In the genomic region with DNA sequence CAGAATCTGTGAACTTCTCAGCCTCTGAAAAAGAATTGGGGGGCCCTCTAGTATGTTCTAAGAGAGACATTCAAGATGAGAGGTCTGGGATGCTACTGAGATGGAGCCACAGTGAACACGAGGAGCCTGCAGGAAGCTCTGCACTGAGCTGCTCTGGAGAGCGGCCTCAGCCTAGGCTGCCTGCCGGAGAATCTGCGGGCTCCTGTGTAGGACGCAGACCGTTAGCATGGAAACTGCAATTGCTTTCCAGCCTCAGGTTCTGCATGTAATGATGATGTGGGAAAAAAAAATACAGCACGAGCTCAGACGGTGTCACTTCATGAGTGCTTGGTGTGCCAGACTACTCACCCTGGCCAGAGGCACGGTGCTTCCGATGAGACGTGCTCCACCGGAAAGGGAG, we compare ENCODE assay signal across 32 mouse cellular contexts. TPM values are rescaled to one million over a fixed set of nuclear protein-coding genes. Genes with fewer than 3 reads are reported as not detected.
DNase-seq lines count a peak whose midpoint lies in the region; ATAC-seq lines count a peak whose summit lies in the region.
"Had no signal": no experiment of that assay in that cellular context is flagged by ENCODE, and none has a peak within 500 bp of the region (broad histone marks: within the 10 kb centered on the region; RNA-seq: fewer than 3 reads in every experiment).

No protein-coding gene starts in this region.

- no peak overlapping the region for H3K9ac ChIP-seq in forebrain, embryonic 12.5 days
- no peak overlapping the region for H3K9ac ChIP-seq in forebrain, embryonic 11.5 days (ENCODE audit: low read length)
- H3K9ac ChIP-seq in limb, embryonic 11.5 days (ENCODE audit: low read length) = no peak overlapping the region
- H3K9ac ChIP-seq: embryonic facial prominence, embryonic 15.5 days; heart, embryonic 12.5 days; liver, embryonic 12.5 days; liver, postnatal 0 days; neural tube, embryonic 13.5 days had no signal

- no peak overlapping the region for H3K4me3 ChIP-seq in forebrain, embryonic 12.5 days (replicated peaks)
- H3K4me3 ChIP-seq in forebrain, embryonic 11.5 days (ENCODE audit: low read depth, low read length) = no peak overlapping the region
- H3K4me3 ChIP-seq in limb, embryonic 11.5 days (ENCODE audit: low read depth, low read length) = no peak overlapping the region
- H3K4me3 ChIP-seq in limb, embryonic 10.5 days = no peak overlapping the region
- H3K4me3 ChIP-seq in embryonic facial prominence, embryonic 10.5 days = no peak overlapping the region
- H3K4me3 ChIP-seq: embryonic facial prominence, embryonic 15.5 days; gastrocnemius, adult 2 months; heart, adult 2 months; heart, embryonic 12.5 days; liver, embryonic 12.5 days; myocyte; neural tube, embryonic 13.5 days had no signal

- 0 out of 2 replicates have a peak, but pooled peaks have one; percentile 57 for ATAC-seq in forebrain, embryonic 12.5 days (ENCODE audit: low FRiP score)
- ATAC-seq in forebrain, embryonic 11.5 days (replicated peaks; ENCODE audit: low FRiP score) = no peak
- no peak for ATAC-seq in limb, embryonic 11.5 days (ENCODE audit: insufficient number of reproducible peaks, low FRiP score, low TSS enrichment, low read depth)
- ATAC-seq: forebrain, embryonic 14.5 days; hindbrain, embryonic 16.5 days; intestine, postnatal 0 days; liver, embryonic 12.5 days; liver, postnatal 0 days had no signal

- H3K4me1 ChIP-seq in forebrain, embryonic 12.5 days = no peaks in the 10 kb centered on the region
- no peaks in the 10 kb centered on the region for H3K4me1 ChIP-seq in forebrain, embryonic 11.5 days (replicated peaks; ENCODE audit: control insufficient read depth, insufficient read depth, low read length)
- H3K4me1 ChIP-seq in limb, embryonic 11.5 days (ENCODE audit: control insufficient read depth, insufficient read depth, low read length) = no peaks in the 10 kb centered on the region
- H3K4me1 ChIP-seq in limb, embryonic 10.5 days = no peaks in the 10 kb centered on the region
- no peaks in the 10 kb centered on the region for H3K4me1 ChIP-seq in embryonic facial prominence, embryonic 10.5 days
- H3K4me1 ChIP-seq: embryonic facial prominence, embryonic 15.5 days; heart, embryonic 12.5 days; liver, embryonic 12.5 days; neural tube, embryonic 13.5 days had no signal

- no peak for DNase-seq in forebrain, embryonic 11.5 days (ENCODE audit: low spot score)
- DNase-seq in limb, embryonic 11.5 days (ENCODE audit: low spot score) = peak; percentile 43
- no peak for DNase-seq in limb, embryonic 10.5 days (ENCODE audit: low spot score)
- peak; percentile 16 for DNase-seq in R1 (ENCODE audit: low read depth, low spot score)
- peak; percentile 40 for DNase-seq in embryonic facial prominence, embryonic 10.5 days (ENCODE audit: low spot score)
- DNase-seq in left cerebral cortex, postnatal 14 days (ENCODE audit: low spot score in 2 of 2) = no peak
- no peak for DNase-seq in c-Kit-positive CD71-positive TER-119-positive erythroid progenitor cells, embryonic 14.5 days (ENCODE audit: low spot score)
- DNase-seq: adrenal gland, postnatal 10 days; cerebellum, adult 11-12 months; gastrocnemius, adult 2 months; heart, adult 2 months; heart, postnatal 4 days; kidney, postnatal 14 days; layer of hippocampus, adult 9-11 months; liver, postnatal 0 days; lung, postnatal 36 days; right cerebral cortex, adult 18-20 months; thymus, adult 18-20 months; thymus, postnatal 25 days had no signal

- H3K9me3 ChIP-seq in forebrain, embryonic 12.5 days = no peaks in the 10 kb centered on the region
- no peaks in the 10 kb centered on the region for H3K9me3 ChIP-seq in forebrain, embryonic 11.5 days (ENCODE audit: control insufficient read depth, low read length)
- no peaks in the 10 kb centered on the region for H3K9me3 ChIP-seq in limb, embryonic 11.5 days (ENCODE audit: control insufficient read depth, low read length)
- H3K9me3 ChIP-seq in limb, embryonic 10.5 days (replicated peaks) = no peaks in the 10 kb centered on the region
- no peaks in the 10 kb centered on the region for H3K9me3 ChIP-seq in embryonic facial prominence, embryonic 10.5 days
- H3K9me3 ChIP-seq: embryonic facial prominence, embryonic 15.5 days; G1E; heart, embryonic 12.5 days; liver, embryonic 12.5 days; neural tube, embryonic 13.5 days had no signal

- WGBS in forebrain, embryonic 12.5 days = 38% methylated on average over 12 of the region's 12 CpGs
- WGBS in forebrain, embryonic 11.5 days = 42% methylated on average over 12 of the region's 12 CpGs
- WGBS in limb, embryonic 11.5 days = 47% methylated on average over 12 of the region's 12 CpGs
- WGBS in limb, embryonic 10.5 days = 46% methylated on average over 12 of the region's 12 CpGs
- WGBS in embryonic facial prominence, embryonic 10.5 days = 38% methylated on average over 12 of the region's 12 CpGs

- H3K27me3 ChIP-seq in forebrain, embryonic 12.5 days = peaks cover 73% of the 10 kb centered on the region
- peaks cover 64% of the 10 kb centered on the region for H3K27me3 ChIP-seq in forebrain, embryonic 11.5 days (ENCODE audit: control insufficient read depth, insufficient read depth, low read length)
- H3K27me3 ChIP-seq in limb, embryonic 11.5 days (ENCODE audit: control insufficient read depth, insufficient read depth, low read length) = peaks cover 58% of the 10 kb centered on the region
- peaks cover 98% of the 10 kb centered on the region for H3K27me3 ChIP-seq in limb, embryonic 10.5 days (ENCODE audit: low read depth, poor library complexity, severe bottlenecking)
- peaks cover 100% of the 10 kb centered on the region for H3K27me3 ChIP-seq in embryonic facial prominence, embryonic 10.5 days (replicated peaks; ENCODE audit: low read depth, poor library complexity, severe bottlenecking)

- no peak overlapping the region for H3K4me2 ChIP-seq in forebrain, embryonic 12.5 days
- no peak overlapping the region for H3K4me2 ChIP-seq in forebrain, embryonic 11.5 days (ENCODE audit: low read depth, low read length, severe bottlenecking)
- no peak overlapping the region for H3K4me2 ChIP-seq in limb, embryonic 11.5 days (ENCODE audit: low read depth, severe bottlenecking)
- H3K4me2 ChIP-seq: embryonic facial prominence, embryonic 15.5 days; heart, embryonic 12.5 days; liver, embryonic 12.5 days; neural tube, embryonic 13.5 days had no signal

- intact Hi-C loops in left cerebral cortex, postnatal 14 days (cut with DNase I) = no loop called here

- no peaks in the 10 kb centered on the region for H3K36me3 ChIP-seq in forebrain, embryonic 12.5 days (replicated peaks)
- H3K36me3 ChIP-seq in forebrain, embryonic 11.5 days (ENCODE audit: control insufficient read depth, insufficient read depth, low read length) = no peaks in the 10 kb centered on the region
- no peaks in the 10 kb centered on the region for H3K36me3 ChIP-seq in limb, embryonic 11.5 days (ENCODE audit: control insufficient read depth, insufficient read depth, low read length)
- H3K36me3 ChIP-seq in limb, embryonic 10.5 days = no peaks in the 10 kb centered on the region
- no peaks in the 10 kb centered on the region for H3K36me3 ChIP-seq in embryonic facial prominence, embryonic 10.5 days (replicated peaks)
- H3K36me3 ChIP-seq: embryonic facial prominence, embryonic 15.5 days; G1E; heart, embryonic 12.5 days; liver, embryonic 12.5 days; neural tube, embryonic 13.5 days had no signal

- no peak overlapping the region for H3K27ac ChIP-seq in forebrain, embryonic 12.5 days
- H3K27ac ChIP-seq in forebrain, embryonic 11.5 days (ENCODE audit: low read depth, low read length) = no peak overlapping the region
- no peak overlapping the region for H3K27ac ChIP-seq in limb, embryonic 11.5 days (replicated peaks; ENCODE audit: low read depth, low read length)
- H3K27ac ChIP-seq in limb, embryonic 10.5 days = no peak overlapping the region
- no peak overlapping the region for H3K27ac ChIP-seq in embryonic facial prominence, embryonic 10.5 days (replicated peaks)
- H3K27ac ChIP-seq: embryonic facial prominence, embryonic 15.5 days; gastrocnemius, adult 2 months; heart, adult 2 months; liver, embryonic 12.5 days; neural tube, embryonic 13.5 days; stomach, postnatal 0 days had no signal

RNA-seq across cellular contexts. Expression of a gene that starts 6.9 kb away (rescaled TPM):
- 40.4 and 43.9 TPM in 2 replicates for polyA plus RNA-seq in forebrain, embryonic 12.5 days (2016; fragmentation: Nextera tagmentation; extraction: Ambion mirVana)
- polyA plus RNA-seq in forebrain, embryonic 11.5 days (2014; fragmentation: Nextera tagmentation; extraction: Ambion mirVana) = 25.8 and 26.7 TPM in 2 replicates
- 11.3 and 11.4 TPM in 2 replicates for polyA plus RNA-seq in limb, embryonic 11.5 days (2014; fragmentation: Nextera tagmentation; extraction: Ambion mirVana)
- polyA plus RNA-seq in limb, embryonic 10.5 days (2016; fragmentation: Nextera tagmentation; extraction: Ambion mirVana) = 10.9 and 12.8 TPM in 2 replicates
- polyA plus RNA-seq in embryonic facial prominence, embryonic 10.5 days (2016; fragmentation: Nextera tagmentation; extraction: Ambion mirVana) = 18.8 and 21.0 TPM in 2 replicates
- 10 to 100 TPM; 17.3 to 24.2 TPM for total RNA-seq in left cerebral cortex, postnatal 14 days (2021)
- total RNA-seq: megakaryocyte, adult 5-6 weeks had no signal
- polyA plus RNA-seq: G1E had no signal

RNA-seq across cellular contexts. Expression of a gene that starts 51.8 kb away (rescaled TPM):
- polyA plus RNA-seq in forebrain, embryonic 12.5 days (2016; fragmentation: Nextera tagmentation; extraction: Ambion mirVana) = 0.36 and 0.59 TPM in 2 replicates
- 0.35 TPM in 1 of 2 replicates, not detected in the other for polyA plus RNA-seq in forebrain, embryonic 11.5 days (2014; fragmentation: Nextera tagmentation; extraction: Ambion mirVana)
- 0.09 TPM in 1 of 2 replicates, not detected in the other for polyA plus RNA-seq in limb, embryonic 11.5 days (2014; fragmentation: Nextera tagmentation; extraction: Ambion mirVana)
- 0.08 and 0.15 TPM in 2 replicates for polyA plus RNA-seq in limb, embryonic 10.5 days (2016; fragmentation: Nextera tagmentation; extraction: Ambion mirVana)
- polyA plus RNA-seq in embryonic facial prominence, embryonic 10.5 days (2016; fragmentation: Nextera tagmentation; extraction: Ambion mirVana) = 0.10 and 0.12 TPM in 2 replicates
- total RNA-seq in left cerebral cortex, postnatal 14 days (2021) = under 1 TPM; 0.29 to 0.63 TPM
- total RNA-seq: heart, postnatal 4 days; megakaryocyte, adult 5-6 weeks had no signal
- polyA plus RNA-seq: liver, embryonic 12.5 days; lung, embryonic 16.5 days had no signal

Comparison
In these comparisons a context has a peak if more than half of its experiments do, and no peak if none do; other contexts are left out.
1. DNase-seq: peak in limb, embryonic 11.5 days (single experiment), R1 (single experiment) and embryonic facial prominence, embryonic 10.5 days (single experiment); none in forebrain, embryonic 11.5 days (single experiment), limb, embryonic 10.5 days (single experiment), left cerebral cortex, postnatal 14 days (0 of 2) and c-Kit-positive CD71-positive TER-119-positive erythroid progenitor cells, embryonic 14.5 days (single experiment).